Mouse (Mus musculus) forebrain, embryonic 15.5 days (tissue): ENCODE results near the gene Pfn1. TPM values are rescaled to one million over a fixed set of nuclear protein-coding genes. Genes with fewer than 3 reads are reported as not detected.

Source experiments
- ATAC-seq: fragments of 200-750 bp; cut with Nextera tagmentation; replicated peaks from 2 replicates; pipeline ENCODE4 v1.8.0; 2017; ENCODE audit warnings: mild to moderate bottlenecking, moderate TSS enrichment, moderate library complexity
- H3K27ac ChIP-seq: fragments of 300-500 bp; sonication (generic); replicated peaks from 2 replicates; pipeline ENCODE4 v1.5.1; 2015; ENCODE audit warnings: mild to moderate bottlenecking, inconsistent platforms
- H3K27me3 ChIP-seq: fragments of 300-500 bp; sonication (generic); 2 replicates; pipeline ENCODE4 v1.6.1; 2015; ENCODE audit warnings: inconsistent platforms
- H3K36me3 ChIP-seq: fragments of 300-500 bp; sonication (generic); 2 replicates; pipeline ENCODE4 v1.6.1; 2015; ENCODE audit warnings: mild to moderate bottlenecking, inconsistent platforms
- H3K4me1 ChIP-seq: fragments of 300-500 bp; sonication (generic); 2 replicates; pipeline ENCODE4 v1.6.1; 2015; ENCODE audit warnings: inconsistent platforms
- H3K4me2 ChIP-seq: fragments of 300-500 bp; sonication (generic); replicated peaks from 2 replicates; pipeline ENCODE4 v1.6.1; 2015; ENCODE audit warnings: mild to moderate bottlenecking, inconsistent platforms
- H3K4me3 ChIP-seq: fragments of 300-500 bp; sonication (generic); 2 replicates; pipeline ENCODE4 v1.5.1; 2015; ENCODE audit warnings: mild to moderate bottlenecking, inconsistent platforms
- H3K9ac ChIP-seq: fragments of 300-500 bp; sonication (generic); replicated peaks from 2 replicates; pipeline ENCODE4 v1.6.1; 2015; ENCODE audit warnings: mild to moderate bottlenecking, inconsistent platforms
- H3K9me3 ChIP-seq: fragments of 300-500 bp; sonication (generic); 2 replicates; pipeline ENCODE4 v1.6.1; 2016; ENCODE audit warnings: inconsistent platforms
- WGBS: fragments of 180-500 bp; shearing (Covaris S2); methylation state at CpG from one replicate; pipeline ENCODE4 v1.1.7; 2015; ENCODE audit warnings: mixed read lengths; 5-methylcytosine and 5-hydroxymethylcytosine counted together
- polyA plus RNA-seq: library from polyadenylated mRNA; unstranded; fragments of >200 nt; fragmentation: Nextera tagmentation; extraction: Ambion mirVana; gene quantifications from 2 replicates; pipeline ENCODE4 v1.2.1, GENCODE M21; 2015

Gene Pfn1
- polyA plus RNA-seq, 1 experiment from 2014 or later = 683 TPM

GRCm38 (mm10) chr11:70619101-70619500 is 35.3 kb downstream of the Pfn1 start, which contains the start of gene Chrne:
Gene Chrne, minus strand, starts transcription at chr11:70619216.
- Histone ChIP-seq H3K9me3 (no peaks in the 10 kb centered on the region), H3K27ac (no peak within 1 kb of the TSS), H3K4me2 (no peak within 1 kb of the TSS), H3K4me3 (no peak within 1 kb of the TSS), H3K4me1 (peaks cover 8% of the 10 kb centered on the region), H3K9ac (no peak within 1 kb of the TSS), H3K27me3 (no peaks in the 10 kb centered on the region), H3K36me3 (no peaks in the 10 kb centered on the region)
- 50% methylated on average over 1 of the region's 1 CpGs for WGBS
- ATAC-seq = no peak

- Histone ChIP-seq H3K9me3 (no peaks in the 10 kb centered on the region), H3K4me2 (peak within 1 kb of the TSS; percentile 37), H3K27me3 (no peaks in the 10 kb centered on the region), H3K4me3 (peak within 1 kb of the TSS; percentile 22), H3K27ac (no peak within 1 kb of the TSS), H3K4me1 (peaks cover 8% of the 10 kb centered on the region), H3K36me3 (peaks cover 24% of the 10 kb centered on the region), H3K9ac (no peak within 1 kb of the TSS)
- WGBS = 17% methylated on average over 21 of the region's 21 CpGs
- ATAC-seq = no peak
Observed at GRCm38 (mm10) chr11:70615516-70616093, 38.8 kb downstream of the Pfn1 start, which contains the start of gene 4930544D05Rik. Gene 4930544D05Rik, plus strand, starts transcription at chr11:70615848.

DNA sequence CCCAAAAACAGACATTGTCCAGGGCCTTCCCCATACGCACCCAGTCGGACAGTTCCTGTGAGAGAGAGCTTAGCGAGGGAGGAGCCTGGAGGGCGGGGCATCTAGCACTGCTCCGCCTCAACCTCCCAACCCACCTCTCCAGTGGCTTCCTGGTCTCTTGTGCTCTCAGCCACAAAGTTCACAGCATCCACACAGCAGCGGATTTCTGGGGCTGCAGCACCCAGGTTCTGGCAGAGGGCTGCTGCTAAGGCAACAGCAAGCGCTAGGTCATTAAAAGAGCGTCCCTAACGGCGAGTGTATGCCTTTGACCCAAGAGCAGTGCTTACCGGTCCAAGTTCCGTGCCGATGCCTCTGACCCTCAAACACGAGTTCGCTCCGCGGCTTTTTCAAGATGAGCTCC is 39.4 kb downstream of the Pfn1 start:
- 5% methylated on average over 17 of the region's 17 CpGs for WGBS
- no peak; the same call in 1 of the 2 replicates for ATAC-seq
- peak overlapping the region; percentile 37 for H3K4me2 ChIP-seq

GRCm38 (mm10) chr11:70612505-70612904 is 41.9 kb downstream of the Pfn1 start:
- no peaks in the 10 kb centered on the region for H3K9me3 ChIP-seq
- 79% methylated on average over 7 of the region's 7 CpGs for WGBS
- peaks cover 8% of the 10 kb centered on the region for H3K4me1 ChIP-seq
- peaks cover 55% of the 10 kb centered on the region for H3K36me3 ChIP-seq
- ATAC-seq = no peak
- H3K4me3 ChIP-seq = no peak overlapping the region
- no peaks in the 10 kb centered on the region for H3K27me3 ChIP-seq
- no peak overlapping the region for H3K4me2 ChIP-seq
- no peak overlapping the region for H3K27ac ChIP-seq
- no peak overlapping the region for H3K9ac ChIP-seq

More for the DNA sequence above, 39.4 kb downstream of the Pfn1 start:
- Histone ChIP-seq H3K27ac (no peak overlapping the region), H3K27me3 (no peaks in the 10 kb centered on the region), H3K4me3 (peak overlapping the region; percentile 22), H3K9me3 (no peaks in the 10 kb centered on the region), H3K36me3 (peaks cover 30% of the 10 kb centered on the region), H3K9ac (no peak overlapping the region), H3K4me1 (peaks cover 8% of the 10 kb centered on the region)

DNA sequence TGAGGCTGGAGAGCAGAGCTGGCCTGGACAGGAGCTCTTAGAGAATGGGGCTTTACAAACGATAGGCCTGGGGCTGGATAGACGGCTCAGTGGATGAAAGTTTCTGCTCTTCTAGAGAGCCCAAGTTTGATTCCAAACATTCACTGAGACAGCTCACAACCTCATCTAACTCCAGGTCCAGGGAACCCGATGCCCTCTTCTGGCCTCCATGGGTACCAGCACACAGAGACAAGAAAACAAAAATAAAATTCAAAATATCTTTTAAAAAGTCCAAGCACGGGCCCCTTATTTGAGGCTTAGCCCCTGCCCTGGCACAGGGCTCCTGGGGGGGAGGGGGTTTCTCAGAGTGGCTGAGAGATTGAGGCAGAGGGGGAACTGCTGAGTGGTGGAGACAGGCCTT is 43.7 kb downstream of the Pfn1 start:
- ATAC-seq = no peak
- H3K27ac ChIP-seq = no peak overlapping the region
- 83% methylated on average over 4 of the region's 4 CpGs for whole genome bisulfite sequencing
- H3K27me3 ChIP-seq = no peaks in the 10 kb centered on the region
- H3K9ac ChIP-seq = no peak overlapping the region
- no peak overlapping the region for H3K4me3 ChIP-seq
- H3K36me3 ChIP-seq = peaks cover 72% of the 10 kb centered on the region
- H3K9me3 ChIP-seq = no peaks in the 10 kb centered on the region
- H3K4me2 ChIP-seq = no peak overlapping the region
- peaks cover 8% of the 10 kb centered on the region for H3K4me1 ChIP-seq

GRCm38 (mm10) chr11:70608381-70609066 is 45.9 kb downstream of the Pfn1 start:
- H3K4me3 ChIP-seq = no peak overlapping the region
- WGBS = 89% methylated on average over 26 of the region's 26 CpGs
- no peak overlapping the region for H3K9ac ChIP-seq
- ATAC-seq = no peak
- H3K27ac ChIP-seq = no peak overlapping the region
- H3K9me3 ChIP-seq = no peaks in the 10 kb centered on the region
- H3K4me2 ChIP-seq = no peak overlapping the region
- H3K36me3 ChIP-seq = peaks cover 89% of the 10 kb centered on the region
- no peaks in the 10 kb centered on the region for H3K4me1 ChIP-seq
- H3K27me3 ChIP-seq = no peaks in the 10 kb centered on the region

DNA sequence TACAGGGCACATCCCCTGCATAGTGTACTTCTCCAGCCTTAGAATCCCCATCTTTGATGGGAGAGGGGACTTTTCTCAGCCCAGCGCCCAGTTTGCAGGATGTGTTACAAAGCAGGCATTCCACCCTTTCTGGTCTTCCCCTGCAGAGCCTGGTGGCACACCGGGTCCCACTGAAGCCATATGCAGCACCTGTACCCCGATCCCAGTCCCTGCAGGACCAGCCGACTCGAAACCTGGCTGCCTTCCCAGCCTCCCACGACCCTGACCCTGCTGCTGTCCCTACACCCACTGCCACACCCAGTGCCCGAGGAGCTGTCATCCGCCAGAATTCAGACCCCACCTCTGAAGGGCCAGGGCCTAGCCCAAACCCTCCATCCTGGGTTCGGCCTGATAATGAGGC is 46.8 kb downstream of the Pfn1 start:
- Histone ChIP-seq H3K27ac (no peak overlapping the region), H3K9ac (no peak overlapping the region), H3K4me1 (no peaks in the 10 kb centered on the region), H3K9me3 (no peaks in the 10 kb centered on the region), H3K36me3 (peaks cover 83% of the 10 kb centered on the region), H3K27me3 (no peaks in the 10 kb centered on the region), H3K4me2 (no peak overlapping the region), H3K4me3 (no peak overlapping the region)
- WGBS = 93% methylated on average over 9 of the region's 9 CpGs
- no peak for ATAC-seq

DNA sequence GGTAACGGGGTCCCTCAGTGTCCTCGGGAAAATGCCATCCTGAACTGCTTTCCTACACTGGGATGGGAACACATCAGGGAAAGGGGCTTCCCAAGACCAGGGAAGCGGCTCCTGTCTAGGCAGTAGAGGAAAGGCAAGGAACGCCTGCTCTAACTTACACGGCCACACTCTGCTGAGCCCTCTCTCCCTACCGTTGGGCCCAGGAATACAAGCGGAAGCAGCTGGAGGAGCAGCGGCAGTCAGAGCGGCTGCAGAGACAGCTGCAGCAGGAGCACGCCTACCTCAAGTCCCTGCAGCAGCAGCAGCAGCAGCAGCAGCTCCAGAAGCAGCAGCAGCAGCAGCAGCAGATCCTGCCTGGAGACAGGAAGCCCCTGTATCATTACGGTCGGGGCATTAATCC is 47.7 kb downstream of the Pfn1 start:
- peaks cover 80% of the 10 kb centered on the region for H3K36me3 ChIP-seq
- H3K4me2 ChIP-seq = no peak overlapping the region
- H3K9me3 ChIP-seq = no peaks in the 10 kb centered on the region
- WGBS = 75% methylated on average over 12 of the region's 12 CpGs
- no peaks in the 10 kb centered on the region for H3K4me1 ChIP-seq
- H3K4me3 ChIP-seq = no peak overlapping the region
- no peak overlapping the region for H3K9ac ChIP-seq
- H3K27me3 ChIP-seq = no peaks in the 10 kb centered on the region
- ATAC-seq = no peak
- no peak overlapping the region for H3K27ac ChIP-seq

DNA sequence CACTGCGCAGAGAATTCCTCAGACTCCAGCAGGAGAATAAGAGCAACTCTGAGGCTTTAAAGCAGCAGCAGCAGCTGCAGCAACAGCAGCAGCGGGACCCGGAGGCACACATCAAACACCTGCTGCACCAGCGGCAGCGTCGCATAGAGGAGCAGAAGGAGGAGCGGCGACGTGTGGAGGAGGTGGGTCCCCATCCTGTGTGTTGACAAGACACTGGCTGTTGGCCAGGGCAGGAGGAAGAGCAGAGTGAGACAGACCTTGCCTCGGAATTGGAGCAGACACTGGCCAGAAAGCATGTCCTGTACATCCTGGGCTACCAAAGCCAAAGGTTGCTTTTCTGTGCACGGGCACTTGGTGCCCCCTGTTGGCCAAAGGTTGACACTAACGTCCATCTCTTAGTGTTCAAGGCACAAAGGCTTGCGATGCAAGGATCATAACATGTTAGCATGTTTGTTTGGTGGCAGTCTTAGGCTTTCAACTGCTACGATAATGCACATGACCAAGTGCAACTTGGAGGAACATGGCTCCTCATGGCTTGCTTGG is 49.3 kb downstream of the Pfn1 start:
- Histone ChIP-seq H3K27me3 (no peaks in the 10 kb centered on the region), H3K4me3 (no peak overlapping the region), H3K9me3 (no peaks in the 10 kb centered on the region), H3K4me1 (no peaks in the 10 kb centered on the region), H3K27ac (no peak overlapping the region), H3K36me3 (peaks cover 69% of the 10 kb centered on the region), H3K4me2 (no peak overlapping the region), H3K9ac (no peak overlapping the region)
- ATAC-seq = no peak
- 55% methylated on average over 14 of the region's 14 CpGs for WGBS

Other genes starting within 250 kb of the Pfn1 start
- 33.4 and 37.2 TPM in 2 replicates for gene Pelp1, start 244.6 kb downstream of the Pfn1 start, polyA plus RNA-seq
- gene Arrb2, start 222.0 kb downstream of the Pfn1 start, polyA plus RNA-seq = 38.1 and 38.4 TPM in 2 replicates
- 40.2 and 45.0 TPM in 2 replicates for gene Med11, start 202.7 kb downstream of the Pfn1 start, polyA plus RNA-seq
- 0.52 and 0.56 TPM in 2 replicates for gene Zmynd15, start 195.2 kb downstream of the Pfn1 start, polyA plus RNA-seq
- 1.4 and 1.9 TPM in 2 replicates for gene Cxcl16, start 194.7 kb downstream of the Pfn1 start, polyA plus RNA-seq
- gene Tm4sf5, start 149.4 kb downstream of the Pfn1 start, polyA plus RNA-seq = 1.0 and 2.0 TPM in 2 replicates
- 0.29 and 0.36 TPM in 2 replicates for gene Vmo1, start 140.0 kb downstream of the Pfn1 start, polyA plus RNA-seq
- 0.14 TPM in 1 of 2 replicates, not detected in the other for gene Gltpd2, start 135.4 kb downstream of the Pfn1 start, polyA plus RNA-seq
- gene Psmb6, start 129.3 kb downstream of the Pfn1 start, polyA plus RNA-seq = 750 and 789 TPM in 2 replicates
- gene Gm40193, start 121.7 kb downstream of the Pfn1 start, polyA plus RNA-seq = not detected in 2 replicates
- gene Pld2, start 114.6 kb downstream of the Pfn1 start, polyA plus RNA-seq = 7.0 and 8.2 TPM in 2 replicates
- 14.3 and 15.6 TPM in 2 replicates for gene Mink1, start 91.8 kb downstream of the Pfn1 start, polyA plus RNA-seq
- gene 4930544D05Rik, start 38.8 kb downstream of the Pfn1 start, polyA plus RNA-seq = not detected in 2 replicates
- gene Chrne, start 35.4 kb downstream of the Pfn1 start, polyA plus RNA-seq = 0.34 TPM in 1 of 2 replicates, not detected in the other
- gene Gp1ba, start 15.5 kb downstream of the Pfn1 start, polyA plus RNA-seq = 0.08 and 0.24 TPM in 2 replicates
- gene Rnf167, start 7.4 kb downstream of the Pfn1 start, polyA plus RNA-seq = 126 and 130 TPM in 2 replicates
- 167 and 168 TPM in 2 replicates for gene Slc25a11, start 7.2 kb downstream of the Pfn1 start, polyA plus RNA-seq
- gene Eno3, start 2.6 kb upstream of the Pfn1 start, polyA plus RNA-seq = 6.3 and 8.4 TPM in 2 replicates
- 148 and 153 TPM in 2 replicates for gene Spag7, start 14.8 kb upstream of the Pfn1 start, polyA plus RNA-seq
- gene Camta2, start 33.5 kb upstream of the Pfn1 start, polyA plus RNA-seq = 17.0 and 17.6 TPM in 2 replicates
- gene Inca1, start 45.5 kb upstream of the Pfn1 start, polyA plus RNA-seq = 0.69 and 1.5 TPM in 2 replicates
- 1.4 and 1.5 TPM in 2 replicates for gene Kif1c, start 45.9 kb upstream of the Pfn1 start, polyA plus RNA-seq
- gene Zfp3, start 109.6 kb upstream of the Pfn1 start, polyA plus RNA-seq = 15.5 and 16.9 TPM in 2 replicates
- not detected in 2 replicates for gene Scimp, start 157.9 kb upstream of the Pfn1 start, polyA plus RNA-seq
- gene Rabep1, start 190.1 kb upstream of the Pfn1 start, polyA plus RNA-seq = 85.1 and 87.4 TPM in 2 replicates